In genomic region chr1:152844634-152845033, GRCm38 (mm10) we compare ENCODE assay signal across 26 mouse cellular contexts. TPM values are rescaled to one million over a fixed set of nuclear protein-coding genes. Genes with fewer than 3 reads are reported as not detected.
DNase-seq lines count a peak whose midpoint lies in the region; ATAC-seq and TF ChIP-seq lines count a peak whose summit lies in the region.
"Had no signal": no experiment of that assay in that cellular context is flagged by ENCODE, and none has a peak within 500 bp of the region (broad histone marks: within the 10 kb centered on the region; RNA-seq: fewer than 3 reads in every experiment).

No protein-coding gene starts in this region.

- ATAC-seq in heart, embryonic 12.5 days (ENCODE audit: insufficient number of reproducible peaks, low FRiP score): peak; percentile 76; the same call in 1 of the 2 replicates
- ATAC-seq in liver, embryonic 13.5 days (ENCODE audit: low read depth): peak; percentile 77
- ATAC-seq in liver, embryonic 11.5 days (replicated peaks; ENCODE audit: low FRiP score): no peak
- ATAC-seq in liver, postnatal 0 days: peak; percentile 93
- ATAC-seq in megakaryocyte progenitor cell, adult 5-6 weeks (replicated peaks; ENCODE audit: poor library complexity): no peak
- ATAC-seq: activated CD4-positive, CD25-positive, alpha-beta regulatory T cell, adult 4 months; CD4-positive, CD25-positive, alpha-beta regulatory T cell, adult 4 months; forebrain, embryonic 14.5 days; forebrain, embryonic 16.5 days; Patski had no signal

- no peak overlapping the region for H3K27ac ChIP-seq in heart, embryonic 12.5 days (ENCODE audit: poor library complexity, severe bottlenecking)
- H3K27ac ChIP-seq in liver, embryonic 13.5 days: no peak overlapping the region
- H3K27ac ChIP-seq in liver, embryonic 11.5 days (ENCODE audit: low read depth, low read length): no peak overlapping the region
- H3K27ac ChIP-seq in liver, postnatal 0 days (ENCODE audit: low read depth): peak overlapping the region; percentile 64; the same call in 1 of the 2 replicates
- H3K27ac ChIP-seq: embryonic facial prominence, embryonic 10.5 days; embryonic facial prominence, embryonic 12.5 days; forebrain, embryonic 10.5 days; forebrain, embryonic 12.5 days had no signal

- no peaks in the 10 kb centered on the region for H3K9me3 ChIP-seq in heart, embryonic 12.5 days (replicated peaks)
- H3K9me3 ChIP-seq in liver, embryonic 13.5 days (replicated peaks): no peaks in the 10 kb centered on the region
- H3K9me3 ChIP-seq in liver, embryonic 11.5 days (ENCODE audit: control insufficient read depth, low read length): no peaks in the 10 kb centered on the region
- no peaks in the 10 kb centered on the region for H3K9me3 ChIP-seq in liver, postnatal 0 days (ENCODE audit: low read length)
- H3K9me3 ChIP-seq: embryonic facial prominence, embryonic 10.5 days; embryonic facial prominence, embryonic 12.5 days; forebrain, embryonic 10.5 days; forebrain, embryonic 12.5 days had no signal

- DNase-seq in heart, adult 11 months: no peak
- no peak for DNase-seq in liver, embryonic 13.5 days
- DNase-seq in liver, embryonic 11.5 days (ENCODE audit: low spot score): no peak
- no peak for DNase-seq in liver, postnatal 0 days
- DNase-seq: adrenal gland, adult 8-10 months; adrenal gland, postnatal 14 days; adrenal gland, postnatal 36 days; B cell, adult 2 months; cerebellum, adult 11-12 months; cerebellum, adult 2 months; cerebellum, adult 9-10 months; cerebellum, postnatal 10 days; cerebellum, postnatal 25 days had no signal

- WGBS in heart, embryonic 12.5 days: 82% methylated on average over 1 of the region's 1 CpGs
- 71% methylated on average over 1 of the region's 1 CpGs for WGBS in liver, embryonic 13.5 days (ENCODE audit: insufficient replicate concordance)
- WGBS in liver, embryonic 11.5 days: 86% methylated on average over 1 of the region's 1 CpGs
- 83% methylated on average over 1 of the region's 1 CpGs for WGBS in liver, postnatal 0 days (ENCODE audit: insufficient replicate concordance)

- H3K4me1 ChIP-seq in heart, embryonic 12.5 days (replicated peaks): 0 out of 2 replicates have a peak, but pooled peaks cover 3% of the 10 kb centered on the region
- H3K4me1 ChIP-seq in liver, embryonic 13.5 days (replicated peaks): no peaks in the 10 kb centered on the region
- H3K4me1 ChIP-seq in liver, embryonic 11.5 days (replicated peaks; ENCODE audit: control insufficient read depth, insufficient read depth, low read length): no peaks in the 10 kb centered on the region
- H3K4me1 ChIP-seq in liver, postnatal 0 days (ENCODE audit: insufficient read depth): no peaks in the 10 kb centered on the region
- H3K4me1 ChIP-seq: embryonic facial prominence, embryonic 10.5 days; embryonic facial prominence, embryonic 12.5 days; forebrain, embryonic 10.5 days; forebrain, embryonic 12.5 days had no signal

- H3K4me2 ChIP-seq in heart, embryonic 12.5 days: no peak overlapping the region
- H3K4me2 ChIP-seq in liver, embryonic 13.5 days: no peak overlapping the region
- H3K4me2 ChIP-seq in liver, embryonic 11.5 days: no peak overlapping the region
- no peak overlapping the region for H3K4me2 ChIP-seq in liver, postnatal 0 days (ENCODE audit: low read depth, low read length)
- H3K4me2 ChIP-seq: embryonic facial prominence, embryonic 12.5 days; forebrain, embryonic 12.5 days had no signal

- no peak overlapping the region for H3K9ac ChIP-seq in heart, embryonic 12.5 days
- H3K9ac ChIP-seq in liver, embryonic 13.5 days: no peak overlapping the region
- H3K9ac ChIP-seq in liver, embryonic 11.5 days (ENCODE audit: low read depth, low read length): no peak overlapping the region
- H3K9ac ChIP-seq in liver, postnatal 0 days (replicated peaks): no peak overlapping the region
- H3K9ac ChIP-seq: embryonic facial prominence, embryonic 12.5 days; forebrain, embryonic 12.5 days had no signal

- TF ChIP-seq CTCF in liver, postnatal 0 days (IDR thresholded peaks at IDR 0.05; ENCODE audit: low read depth): no peak

- no peaks in the 10 kb centered on the region for H3K27me3 ChIP-seq in heart, embryonic 12.5 days (replicated peaks)
- H3K27me3 ChIP-seq in liver, embryonic 13.5 days: no peaks in the 10 kb centered on the region
- H3K27me3 ChIP-seq in liver, embryonic 11.5 days (replicated peaks; ENCODE audit: control insufficient read depth, insufficient read depth, low read length): no peaks in the 10 kb centered on the region
- H3K27me3 ChIP-seq in liver, postnatal 0 days (ENCODE audit: insufficient read depth, low read length): no peaks in the 10 kb centered on the region
- H3K27me3 ChIP-seq: CH12.LX; embryonic facial prominence, embryonic 12.5 days; forebrain, embryonic 12.5 days; Patski had no signal

- H3K36me3 ChIP-seq in heart, embryonic 12.5 days: peaks cover 80% of the 10 kb centered on the region
- H3K36me3 ChIP-seq in liver, embryonic 13.5 days: peaks cover 86% of the 10 kb centered on the region
- peaks cover 55% of the 10 kb centered on the region for H3K36me3 ChIP-seq in liver, embryonic 11.5 days (ENCODE audit: control insufficient read depth, insufficient read depth, low read length)
- peaks cover 83% of the 10 kb centered on the region for H3K36me3 ChIP-seq in liver, postnatal 0 days (replicated peaks; ENCODE audit: insufficient read depth, low read length)

- no peak overlapping the region for H3K4me3 ChIP-seq in heart, embryonic 12.5 days
- H3K4me3 ChIP-seq in liver, embryonic 13.5 days (replicated peaks): no peak overlapping the region
- no peak overlapping the region for H3K4me3 ChIP-seq in liver, embryonic 11.5 days (ENCODE audit: low read depth, low read length)
- H3K4me3 ChIP-seq in liver, postnatal 0 days (ENCODE audit: low read depth, low read length): no peak overlapping the region
- H3K4me3 ChIP-seq: embryonic facial prominence, embryonic 10.5 days; embryonic facial prominence, embryonic 12.5 days; erythroblast, embryonic 14.5 days; forebrain, embryonic 10.5 days; forebrain, embryonic 12.5 days had no signal

- no peak for TF ChIP-seq EP300 in liver, postnatal 0 days (IDR thresholded peaks at IDR 0.05; ENCODE audit: low read depth)

RNA-seq across cellular contexts. Expression of gene Ncf2, which starts 44.6 kb away (rescaled TPM):
- polyA plus RNA-seq in heart, embryonic 12.5 days (2016; fragmentation: Nextera tagmentation; extraction: Ambion mirVana): 3.4 and 4.4 TPM in 2 replicates
- polyA plus RNA-seq in liver, embryonic 13.5 days (2015; fragmentation: Nextera tagmentation; extraction: Ambion mirVana): 8.6 and 10.1 TPM in 2 replicates
- 12.6 and 13.9 TPM in 2 replicates for polyA plus RNA-seq in liver, embryonic 11.5 days (2014; fragmentation: Nextera tagmentation; extraction: Ambion mirVana)
- 12.5 and 13.8 TPM in 2 replicates for polyA plus RNA-seq in liver, postnatal 0 days (2015; fragmentation: Nextera tagmentation; extraction: Ambion mirVana)
- total RNA-seq in megakaryocyte progenitor cell, adult 5-6 weeks (2015): 85.0 and 90.4 TPM in 2 replicates
- 101 and 119 TPM in 2 replicates for total RNA-seq in megakaryocyte progenitor cell, adult 5-6 weeks (2017)

RNA-seq across cellular contexts. Expression of gene Smg7, which starts 57.8 kb away (rescaled TPM):
- 32.3 and 34.2 TPM in 2 replicates for polyA plus RNA-seq in heart, embryonic 12.5 days (2016; fragmentation: Nextera tagmentation; extraction: Ambion mirVana)
- 9.5 and 12.2 TPM in 2 replicates for polyA plus RNA-seq in liver, embryonic 13.5 days (2015; fragmentation: Nextera tagmentation; extraction: Ambion mirVana)
- polyA plus RNA-seq in liver, embryonic 11.5 days (2014; fragmentation: Nextera tagmentation; extraction: Ambion mirVana): 28.5 and 29.5 TPM in 2 replicates
- 6.1 and 6.6 TPM in 2 replicates for polyA plus RNA-seq in liver, postnatal 0 days (2015; fragmentation: Nextera tagmentation; extraction: Ambion mirVana)
- total RNA-seq in megakaryocyte progenitor cell, adult 5-6 weeks (2015): 93.7 and 94.2 TPM in 2 replicates
- 21.4 and 21.8 TPM in 2 replicates for total RNA-seq in megakaryocyte progenitor cell, adult 5-6 weeks (2017)

Comparison
In these comparisons a context has a peak if more than half of its experiments do, and no peak if none do; other contexts are left out.
1. ATAC-seq: peak in heart, embryonic 12.5 days (single experiment), liver, embryonic 13.5 days (single experiment) and liver, postnatal 0 days (single experiment); none in liver, embryonic 11.5 days (single experiment) and megakaryocyte progenitor cell, adult 5-6 weeks (single experiment).